Mouse (Mus musculus) stomach, postnatal 0 days (tissue): ENCODE measurements around the gene Fgfr2. TPM values are rescaled to one million over a fixed set of nuclear protein-coding genes. Genes with fewer than 3 reads are reported as not detected.
A peak's percentile ranks its signal among the peaks of the same experiment; 100 is the strongest.

Source experiments
- ATAC-seq: fragments of 200-750 bp; cut with Nextera tagmentation; 2 replicates; pipeline ENCODE4 v1.8.0; 2017; ENCODE audit not compliant: low FRiP score, low TSS enrichment
- DNase-seq: peaks from one replicate; pipeline ENCODE4 v3.0.0-alpha.2; 2016; ENCODE audit warnings: low spot score
- H3K27ac ChIP-seq: fragments of 300-500 bp; sonication (generic); replicated peaks from 2 replicates; pipeline ENCODE4 v1.5.1; 2014; ENCODE audit warnings: mild to moderate bottlenecking, control low read depth
- H3K27me3 ChIP-seq: fragments of 300-500 bp; sonication (generic); 2 replicates; pipeline ENCODE4 v1.6.1; 2014; ENCODE audit warnings: low read length; ENCODE audit not compliant: control insufficient read depth, insufficient read depth
- H3K36me3 ChIP-seq: fragments of 300-500 bp; sonication (generic); 2 replicates; pipeline ENCODE4 v1.6.1; 2014; ENCODE audit warnings: low read length, mixed read lengths; ENCODE audit not compliant: control insufficient read depth, insufficient read depth
- H3K4me1 ChIP-seq: fragments of 300-500 bp; sonication (generic); replicated peaks from 2 replicates; pipeline ENCODE4 v1.6.1; 2014; ENCODE audit warnings: antibody characterized with exemption; ENCODE audit not compliant: control insufficient read depth, insufficient read depth
- H3K4me2 ChIP-seq: fragments of 300-500 bp; sonication (generic); replicated peaks from 2 replicates; pipeline ENCODE4 v1.6.1; 2014; ENCODE audit warnings: low read depth, mild to moderate bottlenecking, control low read depth, moderate library complexity
- H3K4me3 ChIP-seq: fragments of 300-500 bp; sonication (generic); 2 replicates; pipeline ENCODE4 v1.5.1; 2014; ENCODE audit warnings: low read depth, low read length, control low read depth
- H3K9ac ChIP-seq: fragments of 300-500 bp; sonication (generic); 2 replicates; pipeline ENCODE4 v1.6.1; 2014; ENCODE audit warnings: mild to moderate bottlenecking, low read length, control low read depth, mixed read lengths
- H3K9me3 ChIP-seq: fragments of 300-500 bp; sonication (generic); 2 replicates; pipeline ENCODE4 v1.6.1; 2016; ENCODE audit warnings: low read length; ENCODE audit not compliant: control insufficient read depth
- CTCF ChIP-seq: IDR thresholded peaks from 2 replicates; pipeline ENCODE4 v1.5.1; 2016; ENCODE audit warnings: antibody characterized with exemption, low read depth, mild to moderate bottlenecking, moderate library complexity
- EP300 ChIP-seq: optimal IDR thresholded peaks from 2 replicates; pipeline ENCODE3; 2016; ENCODE audit warnings: antibody characterized with exemption
- WGBS: fragments of 180-500 bp; shearing (Covaris S2); extraction: QIAGEN DNeasy Blood & Tissue Kit; methylation state at CpG from one replicate; pipeline ENCODE4 v1.1.7; 2014; 5-methylcytosine and 5-hydroxymethylcytosine counted together
- polyA plus RNA-seq: library from polyadenylated mRNA; unstranded; fragments of >200 nt; fragmentation: Nextera tagmentation; extraction: Ambion mirVana; gene quantifications from 2 replicates; pipeline ENCODE4 v1.2.1, GENCODE M21; 2015

The Fgfr2 gene
- polyA plus RNA-seq, 1 experiment from 2014 or later = 60.8 TPM

DNA sequence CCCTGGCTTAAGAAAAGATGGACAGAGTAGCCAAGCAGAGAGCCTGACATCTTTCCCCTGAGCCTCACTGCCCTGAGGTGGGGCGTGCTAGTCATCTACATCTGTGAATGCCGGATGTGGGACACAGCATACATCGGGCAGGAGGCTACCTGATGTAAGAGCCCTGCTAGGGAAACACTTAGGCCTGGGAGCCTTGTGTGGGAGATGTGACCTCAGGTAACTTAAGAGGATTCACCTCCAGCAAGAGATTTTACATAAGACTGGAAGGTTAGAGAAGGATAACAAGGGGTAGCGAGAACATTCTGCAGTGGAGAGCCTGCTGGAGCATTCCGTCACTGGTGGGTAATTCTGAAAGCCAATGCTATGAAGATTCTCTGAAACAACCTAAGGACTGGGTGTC is 876.1 kb downstream of the Fgfr2 start:
- Histone ChIP-seq H3K4me2 (no peak overlapping the region), H3K36me3 (peaks cover 6% of the 10 kb centered on the region), H3K27me3 (no peaks in the 10 kb centered on the region), H3K9ac (no peak overlapping the region), H3K4me1 (no peaks in the 10 kb centered on the region), H3K9me3 (no peaks in the 10 kb centered on the region), H3K4me3 (no peak overlapping the region), H3K27ac (no peak overlapping the region)
- no peak for ATAC-seq
- WGBS = 83% methylated on average over 5 of the region's 5 CpGs
- no peak for DNase-seq
- TF ChIP-seq CTCF = no peak
- TF ChIP-seq EP300 = no peak

DNA sequence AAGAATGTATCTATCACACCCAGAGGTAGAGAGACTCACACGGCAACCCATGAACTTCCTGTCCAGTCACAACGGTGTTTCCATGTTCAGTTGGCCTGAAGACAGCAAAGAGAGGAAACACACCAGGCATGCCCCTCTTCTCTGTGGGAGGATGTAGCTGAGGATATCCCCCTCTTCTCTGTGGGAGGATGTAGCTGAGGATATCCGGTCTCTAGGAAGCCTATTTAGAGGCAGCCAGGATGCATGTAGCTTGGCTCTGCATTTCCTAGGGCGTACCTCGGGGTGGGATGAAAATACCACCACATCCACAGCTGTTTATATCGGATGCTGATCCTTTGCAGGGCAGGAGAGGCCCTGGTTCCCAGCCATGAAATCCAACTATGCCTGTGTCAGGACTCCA is 877.4 kb downstream of the Fgfr2 start:
- WGBS = 83% methylated on average over 6 of the region's 6 CpGs
- H3K9me3 ChIP-seq = no peaks in the 10 kb centered on the region
- 0 out of 2 replicates have a peak overlapping the region, but pooled peaks have one; percentile 18 for H3K27ac ChIP-seq
- TF ChIP-seq CTCF = no peak
- TF ChIP-seq EP300 = no peak
- no peak overlapping the region for H3K4me3 ChIP-seq
- DNase-seq (no peak), ATAC-seq (no peak)
- H3K9ac ChIP-seq = no peak overlapping the region
- H3K4me2 ChIP-seq = no peak overlapping the region
- no peaks in the 10 kb centered on the region for H3K4me1 ChIP-seq
- peaks cover 8% of the 10 kb centered on the region for H3K36me3 ChIP-seq
- H3K27me3 ChIP-seq = no peaks in the 10 kb centered on the region

DNA sequence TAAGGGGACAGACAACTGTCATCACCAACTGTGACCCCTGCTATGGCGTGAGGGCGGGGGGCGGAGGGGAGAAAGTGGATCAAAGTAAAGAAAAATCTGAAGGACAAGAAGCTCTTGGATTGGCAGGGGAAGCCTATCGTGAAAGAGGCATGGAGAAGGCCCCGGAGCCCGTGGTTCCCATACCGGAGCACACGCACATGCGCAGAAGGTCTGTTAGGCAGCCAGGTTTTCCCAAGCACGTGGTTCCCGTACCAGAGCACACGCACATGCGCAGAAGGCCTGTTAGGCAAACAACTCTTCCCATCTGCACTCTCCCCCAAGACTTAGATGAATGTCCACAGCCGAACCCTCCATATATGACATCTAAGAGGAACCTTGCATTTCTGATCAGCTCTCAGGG is 878.5 kb downstream of the Fgfr2 start:
- Histone ChIP-seq H3K4me1 (no peaks in the 10 kb centered on the region), H3K9ac (no peak overlapping the region), H3K4me2 (no peak overlapping the region), H3K27me3 (no peaks in the 10 kb centered on the region), H3K36me3 (peaks cover 8% of the 10 kb centered on the region), H3K9me3 (no peaks in the 10 kb centered on the region), H3K4me3 (no peak overlapping the region), H3K27ac (no peak overlapping the region)
- DNase-seq (no peak), ATAC-seq (no peak)
- no peak for TF ChIP-seq CTCF
- 94% methylated on average over 14 of the region's 14 CpGs for WGBS

DNA sequence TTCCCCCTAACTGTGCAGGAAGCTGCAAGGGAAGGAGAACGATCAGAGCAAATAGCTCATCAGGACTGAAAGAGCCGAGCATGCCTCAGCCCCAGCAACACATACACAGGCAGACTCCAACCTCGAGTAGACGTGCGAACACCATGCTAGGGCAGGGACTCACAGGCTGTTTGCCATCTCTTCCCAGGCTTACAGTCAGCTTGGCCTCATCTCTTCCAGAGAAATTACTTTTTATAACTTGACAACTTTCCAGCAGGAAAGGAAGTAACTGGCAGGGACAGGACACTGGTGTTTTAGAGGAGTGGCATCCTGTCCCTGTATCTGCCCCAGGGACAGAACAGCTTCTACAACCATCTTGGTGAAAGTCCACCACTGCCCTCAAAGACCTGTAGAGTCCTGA is 879.9 kb downstream of the Fgfr2 start:
- H3K4me3 ChIP-seq = no peak overlapping the region
- TF ChIP-seq EP300 = no peak
- no peak for TF ChIP-seq CTCF
- peaks cover 9% of the 10 kb centered on the region for H3K36me3 ChIP-seq
- peak overlapping the region; percentile 58 for H3K27ac ChIP-seq
- H3K4me1 ChIP-seq = no peaks in the 10 kb centered on the region
- ATAC-seq (peak; percentile 16; the same call in 1 of the 2 replicates), DNase-seq (no peak)
- 71% methylated on average over 5 of the region's 5 CpGs for WGBS
- H3K9me3 ChIP-seq = no peaks in the 10 kb centered on the region
- H3K27me3 ChIP-seq = no peaks in the 10 kb centered on the region
- H3K9ac ChIP-seq = no peak overlapping the region
- H3K4me2 ChIP-seq = no peak overlapping the region

DNA sequence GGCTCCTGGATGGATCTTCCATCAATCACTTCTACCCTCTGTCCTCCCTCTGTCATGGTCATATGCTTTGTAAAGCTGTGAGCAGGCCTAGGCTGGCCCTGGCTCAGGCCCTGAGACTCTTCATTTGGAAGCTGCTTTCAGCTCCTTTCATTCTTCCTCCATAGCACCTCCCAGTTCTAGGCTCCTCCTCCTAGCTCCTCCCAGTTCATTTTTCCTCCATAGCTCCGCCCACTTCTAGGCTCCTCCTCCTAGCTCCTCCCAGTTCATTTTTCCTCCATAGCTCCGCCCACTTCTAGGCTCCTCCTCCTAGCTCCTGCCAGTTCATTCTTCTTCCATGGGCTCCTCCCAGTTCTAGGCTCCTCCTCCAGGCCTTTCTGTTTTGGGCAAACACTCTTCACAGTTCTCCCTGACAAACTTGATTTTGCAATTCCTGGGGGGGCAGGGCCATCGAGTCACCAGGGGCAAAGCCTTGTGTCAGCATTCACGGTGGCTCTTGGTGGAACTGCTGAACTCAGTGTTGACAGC is 880.5 kb downstream of the Fgfr2 start:
- no peaks in the 10 kb centered on the region for H3K27me3 ChIP-seq
- no peaks in the 10 kb centered on the region for H3K4me1 ChIP-seq
- ATAC-seq (peak; percentile 75), DNase-seq (peak; percentile 44)
- WGBS = 30% methylated on average over 4 of the region's 4 CpGs
- H3K4me3 ChIP-seq = no peak overlapping the region
- no peak for TF ChIP-seq EP300
- no peak for TF ChIP-seq CTCF
- peaks cover 14% of the 10 kb centered on the region for H3K36me3 ChIP-seq
- no peaks in the 10 kb centered on the region for H3K9me3 ChIP-seq
- H3K27ac ChIP-seq = peak overlapping the region; percentile 58; the same call in 1 of the 2 replicates
- no peak overlapping the region for H3K4me2 ChIP-seq
- no peak overlapping the region for H3K9ac ChIP-seq

DNA sequence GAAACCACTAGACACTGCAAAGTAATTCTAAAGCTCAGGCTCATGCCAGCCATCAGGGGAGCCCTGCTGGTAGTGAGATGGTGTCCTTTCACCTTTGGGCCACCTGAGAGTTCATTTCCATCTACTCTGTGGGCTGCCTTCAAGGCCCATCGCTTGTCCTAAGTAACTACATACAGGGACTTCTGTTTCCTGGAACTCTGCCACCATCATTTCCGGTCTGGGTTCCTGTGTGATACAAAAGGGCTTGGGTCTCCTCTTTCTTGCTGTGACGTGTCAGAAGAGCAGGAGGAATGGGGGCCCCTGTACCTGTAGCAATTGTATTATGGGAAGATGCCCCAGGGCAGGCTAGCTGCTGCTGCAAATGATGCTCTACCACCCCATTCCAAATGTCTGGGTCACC is 884.2 kb downstream of the Fgfr2 start:
- Histone ChIP-seq H3K9me3 (no peaks in the 10 kb centered on the region), H3K27me3 (no peaks in the 10 kb centered on the region), H3K36me3 (peaks cover 10% of the 10 kb centered on the region), H3K4me3 (no peak overlapping the region), H3K27ac (no peak overlapping the region), H3K9ac (no peak overlapping the region), H3K4me1 (no peaks in the 10 kb centered on the region; the same call in 1 of the 2 replicates), H3K4me2 (no peak overlapping the region)
- no peak for TF ChIP-seq EP300
- no peak for TF ChIP-seq CTCF
- DNase-seq = no peak
- no peak for ATAC-seq
- WGBS = 63% methylated on average over 3 of the region's 3 CpGs
